Mouse (Mus musculus) adrenal gland, adult 8-10 months (tissue): ENCODE data around the gene Sgca. TPM values are rescaled to one million over a fixed set of nuclear protein-coding genes. Genes with fewer than 3 reads are reported as not detected.
A peak's percentile ranks its signal among the peaks of the same experiment; 100 is the strongest.
"Not testable (repeated sequence)": the region's sequence is repeated elsewhere in the genome, so short reads cannot be mapped to it uniquely, and the experiment has no call there.

ENCODE experiments used
- DNase-seq: peaks from one replicate; pipeline ENCODE4 v3.0.0; 2022
- total RNA-seq, 4 experiments: library from RNA; stranded (reverse); gene quantifications; 2 replicates each; pipeline ENCODE4 v1.2.4; 2022

Gene Sgca
- not detected for total RNA-seq

DNA sequence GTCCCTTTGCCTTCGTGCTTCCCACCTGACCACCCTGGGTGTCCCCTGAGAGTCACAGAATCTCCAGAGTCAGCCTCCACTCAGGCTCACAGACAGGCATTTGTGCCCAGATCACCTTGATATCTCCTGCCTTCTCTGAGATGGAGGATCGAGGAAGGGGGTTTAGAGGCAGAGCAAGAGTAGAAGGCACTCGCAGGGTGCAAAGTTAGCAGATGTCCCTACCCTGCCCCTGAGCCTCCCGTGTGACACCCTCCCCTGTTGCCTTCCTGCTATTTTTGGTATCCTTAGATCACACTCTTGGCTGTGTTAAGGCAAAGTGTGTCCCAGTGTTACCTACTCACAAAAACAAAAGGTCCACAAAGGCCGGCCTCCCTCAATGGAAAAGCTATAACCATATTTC, at the start of gene Sgca:
Gene Sgca, minus strand, starts transcription at position 129 of the 400 bp plus-strand sequence.
- no peak for DNase-seq

GRCm38 (mm10) chr11:95025227-95026012, 49.3 kb upstream of the Sgca start:
- no peak for DNase-seq

DNA sequence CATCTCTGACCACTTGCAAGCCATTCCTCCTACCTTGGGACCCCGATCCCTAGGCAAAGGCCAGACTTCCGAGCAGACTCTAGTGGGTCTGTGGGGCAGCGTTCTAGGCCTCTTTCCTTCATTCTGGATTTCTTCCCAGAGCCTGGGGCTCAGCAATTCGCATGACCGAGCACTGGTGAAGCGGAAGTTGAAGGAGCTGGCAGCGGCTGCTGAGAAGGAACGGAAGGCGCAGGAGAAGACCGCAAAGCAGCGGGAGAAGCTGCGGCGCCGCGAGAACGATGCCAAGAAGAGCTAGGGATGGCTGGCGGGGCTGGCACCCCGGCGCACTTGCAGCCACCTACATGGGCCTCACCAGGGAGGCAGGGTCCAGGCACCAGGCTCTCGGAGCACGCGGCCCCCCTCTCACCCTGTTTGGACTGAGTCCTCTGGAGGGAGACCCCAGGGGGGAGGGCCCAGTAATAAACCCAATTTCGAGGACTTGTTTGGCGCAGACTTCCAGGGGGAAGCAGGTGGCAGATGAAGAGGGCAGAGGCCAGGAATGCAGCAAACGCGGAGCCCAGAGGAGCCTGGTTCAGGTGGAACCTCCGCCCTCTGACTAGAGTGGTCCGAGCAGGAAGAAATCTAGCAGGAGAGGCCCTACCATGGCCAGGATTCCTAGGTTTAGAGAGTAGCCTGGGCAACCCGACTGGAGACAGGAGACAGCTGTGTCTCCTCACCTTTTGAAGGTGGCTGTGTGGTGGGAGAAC, 48.5 kb upstream of the Sgca start:
- no peak for DNase-seq

DNA sequence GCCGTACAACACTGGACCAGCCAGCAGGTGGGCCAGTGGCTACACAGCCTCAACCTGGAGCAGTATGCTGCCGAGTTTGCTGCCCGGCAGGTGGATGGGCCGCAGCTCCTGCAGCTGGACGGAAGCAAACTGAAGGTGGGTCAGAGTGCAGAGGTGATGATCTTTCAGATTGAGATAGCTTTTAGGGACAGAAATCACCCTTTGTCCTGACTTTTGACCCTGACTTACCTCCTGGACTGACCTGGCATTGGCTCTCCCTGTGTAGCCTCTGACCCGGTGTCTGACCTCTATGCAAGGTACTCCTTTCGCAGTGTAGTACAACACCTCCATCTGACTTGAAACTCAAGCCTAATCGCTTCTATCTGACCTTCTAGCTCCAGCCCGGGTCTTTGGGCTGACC, 47.4 kb upstream of the Sgca start:
- DNase-seq, result no peak

GRCm38 (mm10) chr11:95022237-95022992, 46.3 kb upstream of the Sgca start:
- no peak for DNase-seq

GRCm38 (mm10) chr11:95015484-95015883, 39.4 kb upstream of the Sgca start:
- DNase-seq, result no peak

- no peak for DNase-seq
Observed at GRCm38 (mm10) chr11:95012487-95012886, 36.4 kb upstream of the Sgca start.

DNA sequence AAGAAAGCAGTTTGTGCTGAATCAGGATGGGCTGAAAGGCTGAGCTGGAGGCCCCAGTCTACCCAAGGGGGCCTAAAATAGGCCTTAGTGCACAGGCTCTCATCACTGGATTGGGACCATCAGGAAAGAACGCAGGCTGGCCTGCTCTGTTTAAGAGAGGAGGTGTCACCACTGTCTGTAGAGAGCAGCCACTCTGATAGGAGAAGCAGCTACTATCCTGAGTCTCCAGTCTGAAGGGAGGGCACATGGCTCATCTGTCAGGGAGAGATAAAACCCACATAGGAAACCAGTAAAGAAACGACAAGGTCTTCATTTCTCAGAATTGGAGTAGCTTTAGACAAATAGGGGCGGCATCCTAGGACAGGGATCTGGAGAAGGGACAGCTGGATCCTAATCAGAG, 35.9 kb upstream of the Sgca start:
- no peak for DNase-seq

GRCm38 (mm10) chr11:95011416-95011815, 35.3 kb upstream of the Sgca start:
- no peak for DNase-seq

DNA sequence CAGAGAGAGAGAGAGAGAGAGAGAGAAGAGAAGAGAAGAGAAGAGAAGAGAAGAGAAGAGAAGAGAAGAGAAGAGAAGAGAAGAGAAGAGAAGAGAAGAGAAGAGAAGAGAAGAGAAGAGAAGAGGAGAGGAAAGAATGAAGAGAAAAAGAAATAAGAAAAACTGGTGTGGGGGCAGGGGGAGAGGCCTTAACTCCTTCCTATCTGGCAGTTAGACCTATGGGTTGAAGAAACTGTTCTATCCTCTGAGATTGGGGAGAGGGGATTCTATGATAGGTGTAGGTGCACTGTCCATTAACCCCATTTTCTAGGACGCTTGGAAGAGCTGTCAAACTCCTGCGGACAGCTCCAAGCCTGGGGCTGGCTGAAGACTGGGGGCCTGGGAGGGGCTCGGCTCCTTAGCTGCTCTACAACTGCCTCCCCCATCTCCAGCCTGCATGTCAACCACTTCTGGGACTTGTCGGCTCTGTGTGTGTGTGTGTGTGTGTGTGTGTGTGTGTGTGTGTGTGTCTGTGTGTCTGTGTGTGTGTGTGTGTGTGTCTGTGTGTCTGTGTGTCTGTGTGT, 34.8 kb upstream of the Sgca start:
- not testable (repeated sequence) for DNase-seq

DNA sequence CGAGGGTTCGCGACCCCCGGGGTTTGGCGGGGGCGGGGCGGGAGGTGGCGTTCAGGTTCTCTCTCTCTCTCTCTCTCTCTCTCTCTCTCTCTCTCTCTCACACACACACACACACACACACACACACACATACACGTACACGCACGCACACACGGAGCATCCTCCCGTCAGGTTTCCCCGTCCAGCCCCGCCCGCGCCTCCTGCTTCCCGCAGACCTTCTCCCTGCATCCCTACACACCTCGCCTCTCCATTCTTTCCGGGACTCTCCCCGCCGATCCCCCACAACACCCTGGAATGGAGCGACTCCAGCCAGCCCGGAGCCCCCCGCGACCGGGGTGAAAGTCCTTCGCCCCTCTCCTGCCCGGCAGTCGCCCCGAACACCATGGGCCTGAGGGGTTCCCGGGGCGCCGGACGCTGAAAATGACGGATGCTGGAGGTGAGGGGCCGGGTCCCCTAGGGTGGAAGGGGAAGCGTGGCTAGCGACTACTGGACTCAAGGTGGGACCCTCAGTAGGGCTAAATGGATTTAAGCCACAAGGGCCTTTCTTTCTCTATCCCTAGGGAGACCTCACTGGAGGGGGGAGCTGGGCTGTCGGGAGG, 34.1 kb upstream of the Sgca start:
- no peak for DNase-seq

GRCm38 (mm10) chr11:95009629-95010014, 33.5 kb upstream of the Sgca start, which contains the start of gene Samd14:
TSS of gene Samd14 (plus strand) at chr11:95009879.
- DNase-seq, result no peak

DNA sequence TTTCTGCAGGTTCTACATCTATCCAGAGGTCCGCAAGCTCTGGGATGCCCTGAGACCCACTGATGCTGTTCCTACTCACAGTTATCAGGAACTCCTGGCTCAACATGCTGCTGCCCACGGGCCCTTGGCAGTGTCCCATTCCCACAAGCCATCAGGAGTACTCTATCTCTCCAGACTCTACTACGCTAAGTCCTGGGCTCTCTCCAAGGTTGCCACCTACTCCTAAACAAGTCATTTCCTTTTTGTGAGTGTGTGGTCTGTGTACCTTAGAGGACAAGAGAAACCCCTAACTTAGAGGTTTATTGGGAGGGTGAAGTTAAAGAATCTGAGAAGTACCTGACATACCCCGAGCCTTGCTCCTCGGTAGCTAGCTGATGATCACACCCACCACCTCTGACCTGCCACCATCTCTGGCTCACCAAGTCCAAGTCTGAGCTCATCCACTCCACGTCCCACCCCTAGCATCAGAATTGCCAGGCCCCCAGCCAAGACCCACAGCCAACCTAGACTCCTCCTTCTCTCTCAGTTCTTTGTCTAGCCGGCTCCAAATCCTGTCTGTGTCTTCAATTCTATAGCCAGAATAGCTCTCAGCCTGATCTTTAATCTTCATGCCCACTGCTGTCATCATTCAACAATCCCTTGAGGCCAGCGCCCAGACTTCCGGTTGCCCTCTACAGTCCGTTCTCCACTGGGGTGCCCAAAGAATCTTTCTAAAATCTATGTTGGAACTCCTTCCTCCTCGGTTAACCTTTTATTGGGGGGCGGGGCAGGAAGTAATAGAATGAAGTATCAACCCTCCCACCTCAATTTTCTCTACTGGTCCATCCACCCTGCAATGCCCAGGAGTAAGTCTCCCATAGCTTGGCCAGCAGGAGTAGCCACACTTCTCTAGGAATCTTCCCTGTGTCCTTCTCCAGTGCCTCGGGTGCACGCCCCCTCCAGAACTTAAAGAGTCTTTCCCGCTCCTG, 32.8 kb upstream of the Sgca start:
- DNase-seq, result no peak

DNA sequence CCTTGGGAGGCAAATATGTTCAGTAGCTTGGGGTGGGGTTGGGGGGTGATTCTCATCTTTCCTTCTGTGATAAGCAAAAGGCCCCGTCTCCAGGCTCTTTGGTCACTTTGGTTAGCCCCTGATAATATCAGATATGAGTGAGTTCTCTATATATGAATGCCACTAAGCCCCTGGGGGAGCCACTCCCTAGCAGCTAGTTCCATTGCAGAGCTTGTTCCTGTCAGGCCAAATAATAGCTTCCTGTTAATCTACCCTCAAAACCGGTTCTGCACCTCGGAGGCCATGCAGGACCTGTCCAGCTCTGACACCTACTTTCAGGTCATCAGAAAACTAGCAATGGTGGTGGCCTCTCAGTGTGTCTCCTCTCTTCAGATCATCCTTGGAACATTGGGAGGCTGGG, 31.3 kb upstream of the Sgca start:
- DNase-seq, result no peak

DNA sequence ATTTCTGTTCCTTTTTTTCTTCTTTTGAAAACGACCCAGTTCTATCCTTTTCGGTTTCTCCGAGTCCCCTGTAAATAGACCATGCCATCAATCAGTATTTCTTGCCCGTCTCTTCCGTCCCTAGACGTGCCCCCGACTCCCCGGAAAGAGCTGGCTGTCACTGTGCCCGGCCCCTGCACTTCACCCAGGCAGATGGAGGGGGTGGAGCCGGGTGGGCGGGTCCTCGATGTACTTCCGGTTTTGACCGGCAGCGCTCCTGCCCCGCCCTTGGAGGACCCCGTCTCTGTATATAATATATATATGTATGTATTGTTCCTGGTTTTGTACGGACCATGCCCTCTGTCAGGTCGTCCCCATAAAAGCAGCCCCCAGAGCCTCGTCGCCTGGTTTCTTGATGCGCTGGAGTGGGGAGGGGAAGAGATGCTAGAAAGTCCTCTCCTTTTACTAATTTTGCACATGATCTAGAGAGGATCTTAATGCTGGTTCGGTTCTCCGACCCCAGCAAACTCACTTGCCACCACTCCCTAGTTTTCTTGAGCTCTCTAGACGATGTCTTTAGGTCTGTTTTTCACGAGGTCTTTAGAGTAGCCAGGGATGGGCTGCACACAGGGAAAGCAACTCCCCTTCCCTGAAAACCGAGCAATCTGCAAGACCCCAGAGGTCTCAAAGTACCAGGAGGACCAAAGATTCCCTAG, 30.5 kb upstream of the Sgca start:
- peak; percentile 75 for DNase-seq

DNA sequence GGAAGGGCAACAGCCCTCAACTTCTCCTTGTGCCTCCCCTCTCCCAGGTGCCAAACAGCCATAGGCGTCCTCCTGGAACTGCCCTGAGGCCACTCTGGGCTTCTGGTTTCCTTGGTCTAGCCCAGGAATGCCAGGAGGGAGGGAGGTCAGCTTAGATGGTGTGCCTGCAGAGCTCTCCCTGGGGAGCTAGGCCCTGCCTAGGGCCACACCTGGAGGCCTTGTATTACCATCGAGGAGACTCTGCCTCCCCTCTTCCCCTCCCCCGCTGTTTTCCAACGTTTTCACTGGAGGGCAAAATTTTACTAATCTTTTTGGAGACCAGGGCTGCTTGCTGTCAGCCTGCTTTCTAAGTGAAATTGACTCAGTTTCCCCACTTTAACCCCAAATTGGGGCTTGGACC, 29.9 kb upstream of the Sgca start:
- no peak for DNase-seq

GRCm38 (mm10) chr11:95004937-95005198, 28.7 kb upstream of the Sgca start:
- no peak for DNase-seq

GRCm38 (mm10) chr11:95004136-95004936, 28.2 kb upstream of the Sgca start:
- DNase-seq, result no peak

DNA sequence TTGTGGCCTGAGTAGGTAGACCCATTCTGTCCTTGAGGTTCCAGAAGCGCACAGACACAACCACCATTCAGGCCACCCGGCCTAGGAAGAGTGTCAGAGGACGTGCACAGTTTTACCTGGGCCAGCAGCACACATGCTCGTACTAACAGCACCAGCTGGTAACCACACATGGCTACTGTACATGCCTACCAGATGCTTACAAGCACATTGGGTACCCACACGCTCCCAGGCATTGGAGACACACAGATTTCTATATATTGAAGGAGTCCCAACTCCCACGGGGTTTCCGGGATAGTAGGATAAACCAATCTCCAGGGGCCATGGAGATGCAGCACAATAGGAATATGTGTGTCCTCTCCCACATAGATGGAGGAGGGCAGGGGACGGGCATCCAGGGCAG, 26.6 kb upstream of the Sgca start:
- DNase-seq, result no peak
